Mouse (Mus musculus) granulocyte monocyte progenitor cell, adult 5-6 weeks (primary cell): ENCODE data around the gene Brd3. TPM values are rescaled to one million over a fixed set of nuclear protein-coding genes. Genes with fewer than 3 reads are reported as not detected.

Source experiments
- ATAC-seq: replicated peaks from 2 replicates; pipeline ENCODE4 v1.8.0; 2016; ENCODE audit warnings: mild to moderate bottlenecking, moderate TSS enrichment, inconsistent platforms; ENCODE audit not compliant: poor library complexity, severe bottlenecking
- total RNA-seq, 2 experiments: library from RNA; stranded (forward) in 1 of 2; stranded (reverse) in 1 of 2; fragments of 200-712, 200-1000 nt in 1 of 2; fragments of >200 nt in 1 of 2; fragmentation: Nextera tagmentation in 1 of 2; gene quantifications; 2 replicates each; pipeline ENCODE4 v1.2.3; 2014 to 2017

Brd3 gene
- total RNA-seq, 2 experiments from 2014 or later: 25.6 to 35.9 TPM

GRCm38 (mm10) chr2:27432599-27432998, 74.9 kb downstream of the Brd3 start:
- no peak for ATAC-seq

- ATAC-seq: no peak
These were observed 76.8 kb downstream of the Brd3 start for GRCm38 (mm10) chr2:27430621-27431020.

DNA sequence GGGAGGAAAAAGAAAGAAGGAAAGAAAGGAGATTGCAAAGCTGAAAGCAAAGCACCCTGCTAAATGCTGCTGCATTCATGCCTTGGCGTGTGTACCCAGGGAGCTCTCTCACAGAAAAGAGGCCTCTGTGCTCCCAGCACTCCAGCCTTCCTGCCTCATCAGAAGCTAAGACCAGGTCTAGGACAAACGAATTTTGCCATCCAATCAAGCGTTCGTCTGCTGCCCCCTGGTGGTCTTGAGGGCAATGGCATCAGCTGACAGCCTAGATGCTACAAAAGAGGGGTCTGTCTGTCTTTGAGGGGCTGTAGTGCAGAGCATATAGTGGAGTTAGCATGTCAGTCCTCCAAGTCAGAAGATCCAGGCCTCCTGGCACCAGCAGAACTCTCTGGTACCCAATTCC, 79.4 kb downstream of the Brd3 start:
- ATAC-seq: peak; percentile 41

GRCm38 (mm10) chr2:27426855-27427457, 80.5 kb downstream of the Brd3 start, which contains the start of gene Vav2:
Gene Vav2 (minus strand): TSS chr2:27427033.
- peak; percentile 90 for ATAC-seq

DNA sequence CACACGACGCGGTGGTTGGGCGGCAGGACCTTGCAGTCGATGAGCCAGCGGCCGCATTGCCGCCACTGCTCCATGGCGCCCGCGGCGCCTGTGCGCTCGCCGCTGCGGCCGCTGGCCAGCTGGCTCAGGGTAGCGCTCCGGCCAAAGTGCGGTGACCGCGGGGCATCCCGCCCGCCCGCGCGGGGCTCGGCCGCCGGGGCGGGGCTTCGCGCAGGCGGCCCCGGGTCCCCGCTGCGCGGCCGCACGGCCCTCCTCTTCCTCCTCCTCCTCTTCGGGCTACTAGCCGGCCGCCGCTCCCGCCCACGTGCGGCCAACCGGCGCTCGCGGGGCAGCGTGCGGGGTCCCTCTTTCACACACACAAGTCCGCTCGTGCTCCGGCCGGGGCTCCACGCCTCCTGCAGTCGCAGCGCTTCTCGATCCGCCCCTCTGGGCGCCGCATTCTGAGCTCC, 81.0 kb downstream of the Brd3 start:
- peak; percentile 12 for ATAC-seq

DNA sequence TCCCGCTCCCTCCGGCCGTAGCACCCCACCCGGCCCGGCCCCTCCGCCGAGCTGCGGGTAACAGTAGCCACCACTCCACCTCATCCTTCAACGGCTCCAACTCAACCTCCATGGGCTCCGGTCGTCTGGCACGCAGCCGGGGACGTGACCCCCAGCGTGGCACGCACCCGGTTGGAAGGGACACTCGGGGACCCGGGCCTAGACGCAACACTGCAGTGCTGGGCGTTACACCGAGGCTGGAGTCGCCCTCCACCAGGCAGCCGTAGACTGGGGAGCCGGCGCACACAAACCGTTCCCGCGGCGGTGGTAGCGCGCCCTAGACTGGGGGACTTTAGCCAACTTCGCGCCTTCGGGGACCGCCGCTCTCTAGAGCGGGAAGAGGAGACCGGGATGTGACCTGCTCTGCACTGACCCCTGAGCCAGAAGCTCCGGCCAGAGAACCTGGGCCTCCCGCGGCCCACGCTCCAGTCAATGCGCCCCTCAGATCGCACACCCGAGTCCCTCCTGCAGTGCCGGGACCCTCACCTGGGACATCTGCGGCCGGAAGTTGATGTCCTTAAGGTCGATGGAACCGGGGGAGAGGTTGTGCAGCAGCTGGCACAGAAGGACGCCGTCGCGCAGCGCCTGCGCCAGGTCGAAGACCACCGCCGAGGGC, 81.6 kb downstream of the Brd3 start:
- ATAC-seq: no peak

- no peak for ATAC-seq
These were observed 82.3 kb downstream of the Brd3 start for GRCm38 (mm10) chr2:27425161-27425611.

DNA sequence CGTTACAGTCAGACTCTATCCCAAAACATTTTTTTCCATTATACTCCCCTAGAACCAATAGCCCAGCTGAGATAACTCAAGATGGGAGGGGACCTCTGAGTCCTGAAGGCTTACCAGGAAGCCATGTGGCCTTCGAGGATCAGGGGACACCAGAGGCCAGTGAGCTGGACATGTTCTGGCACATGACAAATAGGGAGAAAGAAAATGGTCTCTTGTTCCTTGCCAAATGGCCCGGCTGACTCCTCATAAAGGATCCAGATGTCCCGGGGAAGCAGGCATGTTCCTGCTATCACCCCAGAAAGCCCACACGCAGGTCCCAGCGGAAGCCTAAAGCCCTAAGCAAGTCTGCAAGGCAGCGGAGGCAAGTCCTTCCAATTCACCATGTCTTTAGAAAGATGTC, 83.9 kb downstream of the Brd3 start:
- ATAC-seq: no peak

GRCm38 (mm10) chr2:27421293-27422068, 86.0 kb downstream of the Brd3 start:
- no peak for ATAC-seq

GRCm38 (mm10) chr2:27418577-27419070, 88.8 kb downstream of the Brd3 start:
- peak; percentile 28 for ATAC-seq

- no peak for ATAC-seq
These were observed 89.8 kb downstream of the Brd3 start for GRCm38 (mm10) chr2:27417648-27418153.

DNA sequence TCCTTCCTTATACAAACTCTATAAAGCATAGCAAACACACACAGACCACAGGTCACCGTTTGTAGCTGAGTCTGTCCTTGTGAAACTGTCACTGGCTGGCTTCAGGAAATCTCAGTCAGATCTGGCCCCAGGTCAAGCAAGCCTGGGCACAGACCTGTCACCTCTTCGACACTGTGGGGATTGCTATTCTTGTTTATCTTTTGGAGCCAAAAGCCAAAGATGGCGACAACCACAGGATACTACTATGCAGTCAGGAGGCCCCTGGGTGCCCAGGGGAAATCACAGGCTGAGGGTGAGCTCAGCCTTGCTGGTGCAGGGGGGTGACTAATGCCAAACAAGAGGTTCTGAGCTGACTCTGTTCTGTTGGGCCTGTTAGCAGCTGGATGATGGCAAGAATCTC, 91.0 kb downstream of the Brd3 start:
- ATAC-seq: no peak

DNA sequence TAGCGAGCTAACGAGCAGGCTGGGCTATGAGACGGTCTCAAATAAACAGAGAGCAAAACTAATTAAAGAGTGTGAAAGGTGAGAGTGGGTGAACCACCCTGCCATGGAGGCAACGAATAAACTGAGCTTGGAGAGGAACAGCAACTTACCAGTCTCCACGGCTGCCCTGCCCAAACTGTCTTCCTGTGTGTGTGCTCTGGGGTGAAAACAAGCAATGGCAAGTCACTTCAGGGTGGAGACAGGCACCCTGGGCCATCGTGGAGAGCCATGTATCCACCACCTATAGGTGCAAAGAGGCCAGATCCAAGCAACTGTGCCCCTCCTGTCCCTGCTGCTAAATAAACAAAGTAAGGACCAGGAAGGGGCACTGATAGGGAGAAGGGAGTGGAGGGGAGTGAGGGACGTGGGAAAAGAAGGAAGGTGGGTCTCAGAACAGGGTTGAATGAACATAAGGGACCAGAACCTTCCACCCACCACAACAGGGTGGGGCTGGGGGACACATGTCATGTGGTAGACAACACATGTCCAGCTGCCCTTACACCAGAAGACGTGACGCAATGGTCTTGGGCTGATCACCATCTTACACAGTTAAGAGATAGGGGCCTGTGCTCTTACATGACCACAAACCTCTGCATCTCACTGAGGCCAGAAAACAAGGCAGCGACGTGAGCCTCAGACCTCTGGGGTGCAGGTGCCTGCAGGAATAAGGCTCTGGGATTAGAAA, 92.2 kb downstream of the Brd3 start:
- peak; percentile 43 for ATAC-seq

DNA sequence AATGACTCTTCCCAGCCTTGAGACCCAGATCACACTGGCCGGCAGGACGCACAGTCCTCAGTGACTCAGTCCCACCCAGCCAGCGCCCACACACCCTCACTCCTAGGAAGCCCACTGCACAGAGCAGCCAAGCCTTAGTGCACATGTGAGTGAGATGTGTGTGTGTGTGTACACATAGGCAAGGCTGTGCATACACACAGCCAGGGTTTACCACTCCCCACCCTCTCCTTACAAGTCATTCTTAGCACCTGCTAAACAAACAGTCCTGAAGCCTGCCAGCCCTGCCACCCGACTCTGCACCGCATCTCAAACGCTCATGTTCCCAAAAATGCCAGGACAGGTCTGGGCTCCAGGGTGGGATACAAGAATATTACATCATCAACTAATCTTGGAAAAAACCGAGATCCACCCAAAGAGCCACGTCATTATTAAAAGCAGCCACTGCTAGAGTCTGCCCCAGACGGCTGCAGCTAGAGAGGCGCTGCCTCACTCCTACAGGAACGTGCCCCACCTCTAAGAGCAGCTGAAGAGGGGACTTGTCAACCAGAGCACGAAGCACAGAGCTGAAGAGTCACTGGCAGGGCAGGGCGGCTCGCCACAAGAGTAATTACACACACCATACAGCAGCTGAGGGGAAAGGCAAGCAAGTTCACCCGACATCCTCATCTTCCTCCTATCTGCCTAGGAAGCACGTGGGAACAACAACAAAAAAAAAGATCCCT, 93.4 kb downstream of the Brd3 start:
- ATAC-seq: no peak

DNA sequence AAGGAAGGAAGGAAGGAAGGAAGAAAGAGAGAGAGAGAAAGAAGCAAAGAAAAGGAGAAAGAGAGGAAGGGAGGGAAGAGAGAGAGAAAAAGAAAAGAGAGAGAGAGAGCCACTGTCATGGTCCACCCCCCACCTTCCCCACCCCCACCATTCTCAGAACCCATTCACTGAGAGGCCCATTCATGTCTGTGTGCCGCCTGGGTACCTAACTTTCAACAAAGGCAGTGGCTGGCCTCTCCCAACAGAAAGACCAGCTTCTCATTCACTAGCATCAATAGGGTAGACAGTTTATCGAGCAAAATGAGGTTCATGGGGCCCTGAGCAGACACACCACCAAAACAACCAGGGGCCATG, 93.9 kb downstream of the Brd3 start:
- ATAC-seq: no peak

DNA sequence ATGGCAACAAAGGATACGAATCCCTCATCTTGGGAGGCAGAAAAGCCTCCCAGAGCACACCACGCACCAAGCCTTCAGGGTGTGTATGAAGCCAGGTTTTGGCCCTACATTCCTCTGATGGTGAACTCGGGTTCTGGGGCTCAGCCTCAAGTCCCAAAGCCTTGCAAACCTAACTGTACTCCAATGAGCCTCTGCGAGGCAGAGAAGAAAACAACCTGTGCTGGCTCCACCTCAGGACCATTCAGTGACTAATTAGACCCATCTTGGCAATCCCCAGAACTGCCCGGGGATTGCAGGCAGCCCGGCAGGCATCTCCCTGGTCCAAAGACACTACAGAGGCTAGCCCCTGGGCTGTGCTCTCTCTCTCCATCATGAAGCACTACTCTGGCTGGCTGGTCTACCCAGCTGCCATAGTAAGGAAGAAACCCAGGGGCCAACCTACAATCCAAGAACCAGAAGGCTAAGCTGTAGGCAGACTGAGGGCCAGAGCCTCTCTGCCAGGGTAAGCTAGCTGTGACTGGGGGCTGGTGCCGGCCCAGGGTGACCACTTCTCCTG, 95.1 kb downstream of the Brd3 start:
- ATAC-seq: no peak

GRCm38 (mm10) chr2:27411688-27412174, 95.7 kb downstream of the Brd3 start:
- ATAC-seq: peak; percentile 84

- ATAC-seq: no peak
These were observed 96.8 kb downstream of the Brd3 start for GRCm38 (mm10) chr2:27410518-27411140.

DNA sequence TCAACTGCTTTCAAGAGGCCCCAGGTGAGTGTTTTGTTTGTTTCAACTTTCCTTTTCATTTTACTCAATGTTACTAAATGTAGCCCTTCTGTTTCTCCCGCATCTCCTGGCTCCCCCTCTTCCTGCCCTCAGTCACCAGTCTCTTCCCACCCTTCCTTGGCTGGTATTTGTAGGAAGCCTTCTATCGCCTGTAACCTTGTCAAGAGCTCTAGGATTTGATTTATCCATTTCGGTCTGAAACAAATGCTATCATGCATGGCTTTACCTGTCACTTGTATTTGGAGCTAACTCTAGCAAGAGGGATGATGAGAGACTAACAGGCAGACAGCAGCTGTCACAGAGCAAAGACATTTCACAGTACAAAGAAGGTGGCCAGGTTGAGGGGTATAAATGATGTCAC, 99.3 kb downstream of the Brd3 start:
- ATAC-seq: no peak
